Mouse (Mus musculus) liver, embryonic 14.5 days (tissue): ENCODE measurements around the gene Acsm1.

ENCODE experiments used
- CTCF ChIP-seq: IDR thresholded peaks from 2 replicates; pipeline ENCODE4 v1.5.1; 2016; ENCODE audit warnings: antibody characterized with exemption, low read depth, control low read depth
- EP300 ChIP-seq: IDR thresholded peaks from 2 replicates; pipeline ENCODE4 v1.6.1; 2016; ENCODE audit warnings: antibody characterized with exemption, low read depth

DNA sequence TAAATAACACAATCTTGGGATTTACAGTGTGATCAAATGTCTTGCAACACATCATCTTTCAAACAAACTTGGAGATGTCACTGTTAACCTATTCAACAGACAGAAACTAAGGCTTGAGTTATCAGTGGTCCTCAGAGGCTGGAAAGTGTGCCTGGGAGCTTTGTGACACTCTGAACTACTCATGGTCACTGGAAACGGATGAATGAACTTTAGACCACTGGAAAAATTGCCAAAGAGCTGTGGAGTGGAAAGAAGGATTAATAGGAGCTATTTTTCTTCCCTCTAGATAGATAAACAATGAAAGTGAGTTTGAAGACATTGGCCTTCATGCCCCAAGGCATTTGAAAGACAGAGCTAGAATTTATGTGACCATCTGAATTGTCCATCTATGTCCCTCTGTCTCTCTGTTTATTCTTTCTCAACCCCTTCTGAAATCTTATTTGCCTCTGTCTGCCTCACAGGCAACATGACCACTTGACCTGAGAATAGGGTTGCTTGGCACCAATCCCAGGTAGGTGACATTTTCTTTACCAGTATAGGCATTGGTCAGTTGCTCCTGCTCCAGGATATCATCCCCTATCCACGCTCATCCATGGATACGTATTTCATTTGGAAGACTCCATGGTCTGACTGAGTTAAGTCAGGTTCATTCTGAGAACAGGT lies 46.9 kb upstream of the Acsm1 start:
- TF ChIP-seq CTCF (no peak), EP300 (no peak)
